Mouse (Mus musculus) heart, postnatal 10 days (tissue): ENCODE results near the gene Slc29a2. TPM values are rescaled to one million over a fixed set of nuclear protein-coding genes. Genes with fewer than 3 reads are reported as not detected.
"Not testable (repeated sequence)": the region's sequence is repeated elsewhere in the genome, so short reads cannot be mapped to it uniquely, and the experiment has no call there.

Experiments used
- DNase-seq, 2 experiments: peaks; one replicate each; pipeline ENCODE4 v3.0.0; 2021
- intact Hi-C: fragments of 180-260 bp; cut with DNase I; formaldehyde crosslinking; loops from one replicate; pipeline ENCODE4 v1.15.1; 2025
- total RNA-seq, 2 experiments: library from RNA; stranded (reverse); gene quantifications; 2 replicates each; pipeline ENCODE4 v1.2.3; 2021

Gene Slc29a2
- 10 to 100 TPM; 21.2 to 23.9 TPM for total RNA-seq

DNA sequence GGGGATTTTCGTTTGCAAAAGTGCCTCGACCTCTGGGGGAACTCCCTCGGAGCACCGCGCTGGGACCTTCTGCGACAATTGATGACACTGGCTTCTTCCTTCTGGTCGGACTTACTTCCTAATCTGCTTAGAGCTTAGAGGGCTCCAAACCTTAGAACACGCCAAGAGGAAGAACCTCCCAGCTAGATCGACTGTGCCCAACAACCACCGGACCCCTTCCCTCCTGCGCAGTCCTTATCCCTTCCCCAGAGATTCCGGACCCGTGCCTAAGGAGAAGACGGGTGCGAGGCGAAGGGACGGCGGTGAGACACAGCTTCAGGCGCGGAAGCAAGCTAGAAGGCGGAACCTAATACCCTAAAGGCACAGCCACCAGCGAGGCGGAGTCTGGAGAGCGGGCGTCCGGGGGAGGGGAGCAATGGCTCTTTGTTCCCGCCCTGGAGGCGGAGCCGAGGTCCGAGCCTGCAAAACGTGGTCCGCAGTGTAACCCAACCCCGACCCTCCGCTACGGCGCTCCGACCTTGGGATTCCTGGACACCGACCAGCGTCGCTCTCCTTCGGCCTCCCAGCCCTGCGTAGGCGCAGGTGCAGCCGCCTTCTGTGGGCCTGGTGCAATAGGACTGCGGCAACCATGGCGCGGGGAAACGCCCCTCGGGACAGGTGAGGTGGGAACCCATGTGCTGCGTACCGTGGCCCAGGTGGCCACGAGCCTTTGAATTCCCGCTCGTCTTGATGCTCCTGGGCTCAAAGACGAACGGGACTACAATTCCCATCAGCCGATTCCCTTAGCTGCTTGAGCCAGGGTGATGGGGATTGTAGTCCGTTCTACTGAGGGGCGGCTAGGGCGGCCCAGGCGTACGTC, at the start of gene Slc29a2:
Gene Slc29a2 (plus strand): TSS at position 240 of the 859 bp plus-strand sequence.
- DNase-seq = peak; percentile 94 to 96
- intact Hi-C loops = no loop called here

DNA sequence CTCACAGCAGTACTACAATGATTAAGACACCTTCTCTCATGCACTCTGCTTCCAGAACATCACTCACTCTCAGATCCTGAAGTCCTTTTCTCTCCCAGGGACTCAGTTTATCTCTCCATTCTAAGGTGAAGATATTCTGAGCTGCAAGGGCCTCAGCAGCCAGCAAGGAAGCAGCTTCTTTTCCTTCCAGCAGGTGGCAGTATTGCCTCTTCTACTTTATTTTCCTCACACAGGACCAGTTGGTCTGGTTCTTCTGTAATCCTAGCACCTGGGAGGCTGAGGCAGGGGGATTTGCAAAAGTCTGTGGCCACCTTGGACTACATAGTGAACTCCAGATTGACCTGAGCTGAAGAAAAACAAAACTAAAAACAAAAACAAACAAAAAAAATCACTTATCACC, 41.9 kb upstream of the Slc29a2 start:
- intact Hi-C loops = loop anchor here (1.0 kb wide), 1 partner anchor 21 kb away; no protein-coding TSS in a partner anchor

DNA sequence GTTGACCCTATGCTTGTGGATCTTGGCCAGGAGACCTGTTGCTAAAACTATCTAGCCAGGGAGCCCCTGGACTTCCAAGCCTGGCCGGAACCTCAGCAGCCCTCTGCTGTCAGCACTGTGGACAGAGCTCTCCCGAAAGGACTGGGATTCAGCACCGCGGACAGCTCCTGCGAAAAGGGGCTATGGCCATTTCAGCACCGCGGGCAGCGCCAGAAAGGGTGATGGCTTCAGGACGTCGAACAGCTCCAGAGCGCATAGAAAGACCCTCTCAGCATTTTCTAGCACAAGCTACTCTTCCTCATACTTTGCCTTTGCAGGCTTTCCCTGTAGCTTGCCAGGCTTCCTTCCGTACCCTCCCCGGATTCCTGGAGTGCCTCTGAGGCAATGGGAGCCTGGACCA, 34.6 kb upstream of the Slc29a2 start:
- peak; percentile 94 to 98 for DNase-seq
- intact Hi-C loops = no loop called here

More for the DNA sequence above, 41.9 kb upstream of the Slc29a2 start:
- peak; percentile 51 to 76 for DNase-seq

DNA sequence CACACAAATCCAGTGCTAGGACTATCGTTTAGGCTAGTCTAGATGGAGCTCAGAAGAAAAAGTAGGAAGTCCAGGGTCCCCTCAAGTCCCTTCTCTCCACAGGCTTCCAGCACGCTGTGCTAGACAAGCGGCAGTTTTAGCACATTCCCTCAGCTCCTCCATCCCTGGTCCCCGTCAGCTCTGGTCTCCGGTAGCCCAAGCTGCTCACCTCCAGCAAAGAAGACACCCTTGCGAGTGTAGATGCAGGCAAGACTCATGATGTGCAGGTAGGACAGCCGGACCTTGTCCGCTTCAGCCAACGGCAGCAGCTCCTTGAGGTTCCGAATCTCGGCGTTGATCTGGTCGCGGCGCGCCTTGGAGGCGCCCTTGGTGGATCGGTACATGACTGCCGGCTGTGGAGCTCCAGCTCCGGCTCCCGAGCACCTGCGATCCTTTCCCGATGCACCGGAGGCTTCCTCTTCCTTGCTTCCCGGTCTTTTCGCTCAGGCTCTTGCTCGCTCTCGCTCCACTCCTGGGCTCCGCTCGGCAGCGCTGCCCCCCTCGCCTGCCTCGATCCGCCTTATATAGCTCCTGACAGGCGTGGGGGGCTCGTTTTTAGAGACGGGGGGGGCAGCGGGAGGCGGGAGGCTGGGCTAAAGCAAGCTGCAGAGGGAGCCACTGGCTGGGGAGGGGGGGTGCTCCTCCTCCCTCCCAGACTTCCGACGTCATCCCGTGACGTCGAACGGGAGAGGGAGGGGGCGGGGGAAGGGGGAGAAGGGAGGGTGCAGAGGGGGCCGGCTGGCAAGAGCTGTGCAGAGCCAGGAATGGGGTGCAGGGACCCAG, 34.0 kb upstream of the Slc29a2 start:
- no peak for DNase-seq
- intact Hi-C loops = no loop called here

DNA sequence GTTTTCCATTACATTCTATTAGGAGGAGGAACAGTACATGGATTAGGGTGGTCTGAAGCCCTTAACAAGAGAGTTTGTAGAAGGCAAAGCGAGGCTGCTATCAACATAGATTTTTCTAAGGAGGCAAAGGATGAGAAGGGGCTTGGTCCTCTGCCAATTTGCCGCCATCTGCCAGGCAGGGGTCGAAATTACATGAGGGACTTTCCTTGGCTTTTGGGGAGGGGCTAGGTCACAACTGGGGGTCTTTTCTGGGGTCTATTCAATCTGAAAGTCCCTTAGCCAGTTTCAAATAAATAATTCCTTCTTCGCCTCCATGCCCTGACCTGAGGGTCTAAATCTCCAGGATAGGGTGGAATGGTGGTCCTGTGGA, 33.4 kb upstream of the Slc29a2 start, which contains the start of gene Npas4:
Gene Npas4 (minus strand): TSS at position 61 of the 370 bp plus-strand sequence.
- no peak for DNase-seq
- intact Hi-C loops = no loop called here

DNA sequence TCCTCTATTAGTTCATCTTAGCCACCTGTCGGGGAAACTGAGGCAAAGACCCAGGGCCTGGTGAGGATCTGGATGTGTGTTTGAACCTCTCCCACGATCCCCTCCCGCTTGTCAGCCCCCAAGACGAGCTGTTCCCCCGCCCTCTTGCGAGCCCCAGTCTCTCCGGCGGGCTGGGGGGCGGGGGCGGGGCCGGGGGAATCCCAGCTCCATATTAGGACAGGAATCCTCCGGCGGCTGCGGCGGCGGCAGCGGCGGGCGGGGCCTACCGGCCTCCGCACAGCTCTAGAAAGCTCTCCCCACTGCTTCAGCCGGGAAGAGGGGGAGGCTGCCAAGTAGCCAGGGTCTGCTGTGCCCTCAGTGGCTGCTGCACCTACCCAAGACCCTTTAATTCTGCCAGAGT, 32.9 kb upstream of the Slc29a2 start:
- no peak for DNase-seq
- intact Hi-C loops = no loop called here

DNA sequence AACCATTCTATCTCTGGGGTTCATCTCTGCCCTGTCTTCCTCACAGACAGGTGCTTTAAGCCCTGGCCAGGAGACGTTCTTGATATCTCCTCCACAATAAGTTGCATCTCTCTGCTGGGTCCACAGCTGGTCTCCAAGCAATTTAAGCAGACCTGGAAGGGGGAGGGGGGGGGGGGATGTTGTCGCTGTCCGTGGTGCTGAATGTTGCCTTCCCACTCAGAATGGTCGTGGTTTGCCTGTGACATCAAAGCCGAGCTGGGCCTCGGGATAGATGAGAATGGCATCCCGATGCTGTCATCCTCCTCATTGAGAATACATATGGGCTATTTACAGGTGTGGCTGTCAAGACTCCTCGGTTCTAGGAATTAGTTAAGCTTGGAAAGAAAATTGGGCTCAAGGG, 31.3 kb upstream of the Slc29a2 start:
- DNase-seq = no peak
- intact Hi-C loops = no loop called here

DNA sequence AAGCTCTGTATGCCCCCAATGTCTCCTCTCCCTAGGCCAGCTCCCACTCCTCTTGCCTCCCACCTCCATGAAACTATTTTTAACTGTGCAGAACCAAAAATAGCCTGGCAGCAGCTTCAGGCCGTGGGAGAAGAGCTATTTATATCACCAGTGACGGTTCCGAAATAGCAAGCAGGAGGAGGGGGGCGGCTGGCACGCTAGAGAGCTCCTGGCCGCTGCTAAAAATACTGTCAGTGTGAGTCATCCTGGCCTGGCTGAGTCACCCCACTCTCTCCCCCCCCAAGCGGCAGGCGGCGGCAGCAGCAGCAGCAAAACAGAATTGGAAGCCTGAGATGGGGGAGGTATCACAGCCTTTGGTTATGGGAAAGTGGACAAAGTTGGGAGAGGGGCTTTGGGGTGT, 30.8 kb upstream of the Slc29a2 start:
- intact Hi-C loops = no loop called here
- DNase-seq = peak; percentile 88 to 92

DNA sequence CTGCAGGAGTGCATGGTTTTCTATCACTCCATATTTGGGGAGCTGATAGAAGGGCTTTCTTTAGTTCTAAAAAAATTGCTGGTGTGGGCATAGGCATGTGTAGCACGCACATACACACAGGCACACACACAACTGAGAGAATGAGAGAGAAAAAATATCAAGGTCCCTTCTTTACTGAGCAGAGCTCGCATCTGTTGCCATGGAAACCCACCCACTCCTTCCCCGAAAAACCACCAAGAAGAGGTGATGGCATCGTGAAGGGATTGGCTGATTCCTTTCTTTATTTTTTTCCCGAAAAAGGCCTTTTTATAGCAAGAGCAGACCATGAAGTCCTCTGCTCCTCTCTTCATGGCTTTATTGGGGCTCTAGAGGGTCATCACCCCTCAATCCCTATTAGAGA, 29.6 kb upstream of the Slc29a2 start:
- no peak for DNase-seq
- intact Hi-C loops = no loop called here

DNA sequence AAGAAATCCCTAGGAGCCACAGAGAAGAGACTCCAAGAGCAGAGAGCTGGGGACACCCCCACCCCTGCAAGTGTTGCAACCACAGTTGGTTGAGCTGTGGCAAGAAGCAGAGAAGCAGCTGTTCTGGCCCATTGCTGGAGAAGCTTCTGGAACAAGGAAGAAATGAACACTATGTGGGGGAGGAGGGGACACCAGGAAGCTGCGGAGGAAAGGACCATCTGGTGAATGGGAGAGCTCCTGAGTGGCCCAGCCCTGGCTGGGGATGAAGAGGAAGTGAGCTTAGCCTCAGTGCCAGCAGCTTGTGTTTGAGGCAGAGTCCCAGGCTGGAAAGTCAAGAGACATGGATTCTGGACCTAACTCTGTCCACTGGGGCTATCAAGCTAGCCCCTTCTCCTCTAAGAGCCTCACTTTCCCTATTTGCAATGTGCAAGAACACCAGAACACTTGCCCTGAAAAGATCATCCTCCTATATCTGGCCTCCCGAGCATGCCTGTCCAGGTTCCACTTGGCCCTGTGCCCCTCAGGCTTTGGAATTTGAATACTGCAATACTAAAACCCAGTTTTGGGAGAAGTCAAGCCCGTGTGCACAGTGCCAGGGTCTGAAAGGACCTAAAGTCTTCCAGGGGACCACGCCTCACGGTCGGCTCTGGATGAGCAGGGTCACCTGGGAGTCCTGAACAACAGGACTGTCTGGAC, 24.1 kb upstream of the Slc29a2 start:
- no peak for DNase-seq
- intact Hi-C loops = no loop called here

DNA sequence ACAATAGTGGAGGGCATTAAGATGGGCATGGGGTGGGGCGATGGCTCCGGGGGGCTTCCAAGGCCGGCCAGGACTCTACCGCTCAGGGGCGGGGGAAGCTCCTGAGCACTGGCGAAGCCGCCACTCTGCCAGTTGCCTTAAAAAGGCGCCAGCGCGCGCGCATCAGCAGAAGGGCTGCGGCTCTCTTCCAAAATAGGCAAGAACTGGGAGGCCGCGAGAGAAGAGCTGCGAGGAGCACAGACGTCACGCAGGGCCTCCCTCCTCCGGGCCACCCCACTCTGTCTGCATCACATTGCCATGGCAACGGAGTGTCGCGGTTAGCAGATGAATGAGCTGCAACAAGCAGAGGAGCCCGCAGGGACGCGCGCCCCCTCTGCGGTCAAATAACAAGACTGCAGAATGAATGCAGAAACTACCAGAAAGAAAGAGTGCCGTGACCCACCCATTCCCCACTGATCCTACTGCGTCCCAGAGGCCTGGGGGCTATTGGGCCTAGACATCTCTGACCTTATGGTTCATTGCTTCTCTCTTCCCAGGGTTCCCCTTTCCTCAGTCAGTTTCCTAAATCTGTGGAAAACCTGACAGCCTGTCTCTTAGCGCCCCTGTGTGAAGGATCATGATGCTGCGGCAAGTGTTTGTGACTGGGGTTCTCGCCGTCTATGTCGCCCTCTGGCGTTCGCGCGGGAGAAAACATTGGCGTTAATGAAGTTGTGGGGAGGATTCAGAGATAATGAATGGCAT, 21.8 kb upstream of the Slc29a2 start:
- intact Hi-C loops = loop anchor here (1.0 kb wide), 2 partner anchors 21 to 40 kb away; partner anchors contain the start of gene Mrpl11
- peak; percentile 85 to 88 for DNase-seq

DNA sequence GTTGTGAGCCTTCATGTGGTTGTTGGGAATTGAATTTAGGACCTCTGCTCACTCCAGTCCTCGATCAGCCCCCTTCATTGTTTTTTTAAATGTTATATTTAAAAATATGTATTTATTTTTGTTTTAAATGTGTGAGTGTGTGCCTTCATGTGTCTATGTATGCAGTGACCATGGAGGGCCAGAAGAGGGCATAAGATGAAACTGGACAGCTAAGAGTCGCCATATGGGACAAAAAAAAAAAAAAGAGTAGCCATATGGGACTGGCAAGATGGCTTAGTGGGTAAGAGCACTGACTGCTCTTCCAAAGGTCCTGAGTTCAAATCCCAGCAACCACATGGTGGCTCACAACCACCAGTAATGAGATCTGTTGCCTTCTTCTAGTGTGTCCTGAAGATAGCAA, 20.0 kb upstream of the Slc29a2 start:
- DNase-seq, intact Hi-C loops: not testable (repeated sequence)

DNA sequence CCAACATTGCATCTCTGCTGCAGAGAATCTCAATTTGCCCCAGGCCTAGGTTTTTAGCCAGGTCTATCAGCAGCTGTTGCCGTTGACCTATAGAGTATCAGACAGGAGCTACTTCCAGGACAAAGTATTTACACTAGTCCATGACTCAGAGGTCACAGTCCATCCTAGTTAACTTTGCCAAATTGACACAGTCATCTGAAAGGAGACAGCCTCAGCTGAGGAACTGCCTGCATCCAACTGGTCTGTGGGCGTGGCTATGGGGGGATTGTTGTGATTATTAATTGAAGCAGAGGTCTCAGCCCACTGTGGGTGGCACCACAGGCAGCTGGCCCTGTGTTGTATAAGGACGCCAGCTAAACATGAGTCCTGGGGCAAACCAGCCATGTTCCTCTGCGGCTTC, 18.7 kb upstream of the Slc29a2 start:
- DNase-seq = no peak
- intact Hi-C loops = no loop called here

DNA sequence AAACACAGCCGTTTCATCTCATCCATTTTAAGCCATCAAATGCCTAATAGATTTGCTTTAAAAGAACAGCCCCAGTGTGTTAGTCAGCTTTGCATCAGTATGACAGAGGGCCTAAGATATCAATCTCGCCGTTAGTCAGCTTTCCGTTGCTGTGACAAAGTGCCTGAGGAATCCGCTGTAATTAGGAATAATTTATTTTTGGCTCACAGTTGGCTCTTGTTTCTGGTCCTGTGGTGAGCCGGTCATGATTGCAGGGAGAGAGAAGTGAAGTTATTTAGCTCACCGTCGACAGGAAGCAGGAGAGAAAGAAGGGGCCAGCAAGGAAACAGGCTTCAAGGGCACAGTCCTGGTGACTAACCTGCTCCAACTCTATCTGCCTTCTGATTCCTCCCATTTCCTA, 10.5 kb upstream of the Slc29a2 start:
- intact Hi-C loops = no loop called here

DNA sequence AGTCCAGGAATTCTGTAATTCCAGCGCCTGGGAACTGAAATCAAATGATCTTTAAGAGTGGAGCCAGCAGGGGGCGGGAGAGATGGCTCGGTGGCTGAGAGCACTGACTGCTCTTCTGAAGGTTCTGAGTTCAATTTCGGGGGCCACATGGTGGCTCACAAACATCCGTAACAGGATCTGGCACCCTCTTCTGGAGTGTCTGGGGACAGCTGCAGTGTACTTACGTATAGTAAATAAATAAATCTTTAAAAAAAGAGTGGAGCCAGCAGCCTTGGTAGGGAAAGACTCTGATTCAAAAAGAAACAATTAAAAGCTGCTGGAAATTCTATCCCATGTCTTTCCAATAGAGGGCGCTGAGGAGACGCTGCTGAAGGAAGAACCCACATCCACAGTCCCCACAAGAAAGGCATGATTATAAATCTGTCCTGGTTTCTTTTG, 8.7 kb upstream of the Slc29a2 start:
- DNase-seq = peak; percentile 29 to 64
- intact Hi-C loops = loop anchor here (1.0 kb wide), 1 partner anchor 58 kb away; no protein-coding TSS in a partner anchor

More for the DNA sequence above, 10.5 kb upstream of the Slc29a2 start:
- DNase-seq = no peak

DNA sequence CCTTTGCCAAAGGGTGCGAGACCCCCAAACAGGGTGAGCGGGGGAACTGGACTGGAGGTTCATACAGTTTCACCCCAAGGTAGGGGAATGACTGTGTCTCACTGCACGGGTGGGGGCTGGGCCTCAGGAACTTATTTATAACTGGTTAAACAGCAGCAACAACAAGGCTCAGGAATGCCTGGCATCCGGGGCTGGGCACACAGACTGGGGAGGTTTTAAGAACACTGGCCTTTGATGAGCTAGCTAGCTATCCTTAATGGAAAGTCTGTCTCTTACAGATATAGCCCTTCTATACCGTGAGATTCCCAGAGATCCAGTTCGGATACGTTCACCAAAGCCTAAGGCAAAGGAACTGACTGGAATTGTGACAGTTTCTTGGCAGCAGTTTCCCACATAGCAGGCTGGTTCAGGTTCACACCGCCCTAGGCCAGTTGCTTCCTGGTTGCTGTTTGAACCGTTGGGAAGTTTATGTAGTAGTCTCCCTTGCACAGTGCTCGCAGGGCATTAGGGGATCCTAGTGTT, 7.4 kb upstream of the Slc29a2 start:
- intact Hi-C loops = no loop called here
- peak; percentile 72 to 79 for DNase-seq

DNA sequence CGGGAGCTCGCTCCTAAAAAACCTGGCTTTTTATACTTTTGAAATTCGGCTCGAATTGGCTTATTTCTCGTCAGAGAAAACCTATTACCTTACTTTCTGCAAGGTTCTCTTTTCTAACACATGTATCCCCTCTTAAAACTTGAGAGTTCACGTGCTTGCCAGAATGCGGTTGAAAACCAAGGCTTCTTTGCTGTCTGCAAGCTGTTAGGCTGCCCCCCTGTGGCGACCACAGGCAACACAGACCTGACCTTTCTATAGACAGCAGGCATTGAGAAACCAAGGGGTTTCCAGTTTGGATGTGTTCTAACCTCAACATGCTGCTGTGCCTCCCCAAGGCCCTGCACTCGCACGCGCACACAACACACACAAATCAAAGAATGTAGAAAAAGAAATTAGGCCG, 6.9 kb upstream of the Slc29a2 start:
- peak; percentile 77 to 86 for DNase-seq
- intact Hi-C loops = no loop called here

DNA sequence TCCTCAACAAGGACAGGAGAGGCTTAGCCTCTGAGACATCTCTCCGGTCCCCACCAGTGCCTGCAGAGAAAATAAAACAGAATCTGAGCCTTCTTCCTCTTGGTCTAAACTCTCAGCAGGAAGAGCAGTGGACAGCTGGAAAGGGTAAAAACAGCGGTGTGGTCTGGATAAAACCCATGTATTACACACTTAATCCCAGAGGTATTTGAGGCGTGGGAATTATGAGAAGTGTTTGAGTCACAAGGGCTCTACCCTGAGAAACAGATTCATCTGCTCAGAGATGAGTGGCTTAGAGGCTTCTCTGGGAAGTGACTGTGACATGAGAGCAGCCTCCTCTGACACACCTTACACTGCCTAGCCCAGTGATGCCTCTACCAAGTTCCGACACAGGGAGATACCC, 6.0 kb upstream of the Slc29a2 start:
- intact Hi-C loops = no loop called here
- DNase-seq = no peak

DNA sequence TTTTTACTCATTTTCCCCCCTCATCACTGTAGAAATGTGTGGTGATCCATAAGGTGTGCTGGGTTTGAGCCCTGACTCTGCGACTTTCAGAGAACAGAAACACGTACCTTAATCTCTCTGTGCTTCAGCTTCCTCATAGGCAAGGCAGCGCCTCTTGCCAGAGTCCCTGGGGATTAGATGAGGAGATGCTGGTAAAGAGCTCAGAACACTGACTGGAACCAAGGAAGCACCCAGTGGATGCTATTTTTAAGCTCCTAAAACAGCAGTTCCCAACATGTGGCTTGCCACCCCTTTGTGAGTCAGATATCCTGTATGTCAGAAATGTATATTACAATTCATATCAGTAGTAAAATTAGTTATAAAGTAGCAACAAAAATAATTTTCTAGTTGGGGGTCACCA, 5.5 kb upstream of the Slc29a2 start:
- intact Hi-C loops = no loop called here
- DNase-seq = no peak

DNA sequence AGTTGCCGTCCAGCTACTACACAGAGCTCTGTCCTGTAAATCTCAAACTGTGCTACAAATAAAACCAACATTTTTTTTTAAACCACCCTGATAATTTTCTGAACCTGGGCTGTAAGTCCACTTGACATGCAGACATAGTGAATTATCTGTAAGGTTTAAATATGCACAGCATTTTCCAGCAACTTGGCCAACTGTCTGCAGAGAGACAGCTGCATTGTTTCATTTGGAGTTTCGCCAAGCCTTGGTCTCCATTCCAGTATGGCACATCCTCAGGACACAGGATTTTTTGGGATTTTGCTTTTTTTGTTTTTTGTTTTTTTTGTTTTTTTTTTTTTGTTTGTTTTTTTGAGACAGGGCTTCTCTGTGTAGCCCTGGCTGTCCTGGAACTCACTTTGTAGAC, 2.2 kb upstream of the Slc29a2 start:
- no peak for DNase-seq
- intact Hi-C loops = no loop called here
